Mouse (Mus musculus): ENCODE measurements around the gene Fam129c. TPM values are rescaled to one million over a fixed set of nuclear protein-coding genes. Genes with fewer than 3 reads are reported as not detected.

Fam129c gene
- polyA plus RNA-seq, 1 experiment from 2014 or later = 6.3 TPM

- ATAC-seq (ENCODE audit: low FRiP score, low TSS enrichment) (no peak), DNase-seq (no peak)
- Histone ChIP-seq H3K4me3 (replicated peaks; ENCODE audit: low read depth, low read length) (no peak overlapping the region), H3K36me3 (ENCODE audit: control insufficient read depth, insufficient read depth, low read length) (peaks cover 33% of the 10 kb centered on the region), H3K27ac (replicated peaks; ENCODE audit: low read depth, low read length) (no peak overlapping the region), H3K9me3 (ENCODE audit: control insufficient read depth, low read length) (no peaks in the 10 kb centered on the region), H3K4me2 (ENCODE audit: low read length) (no peak overlapping the region), H3K9ac (replicated peaks; ENCODE audit: low read length) (no peak overlapping the region), H3K4me1 (ENCODE audit: control insufficient read depth, insufficient read depth, low read length) (no peaks in the 10 kb centered on the region; the same call in 1 of the 2 replicates), H3K27me3 (ENCODE audit: control insufficient read depth, insufficient read depth, low read length) (no peaks in the 10 kb centered on the region)
- WGBS = 70% methylated on average over 8 of the region's 8 CpGs
Observed at GRCm38 (mm10) chr8:71637149-71638095, 40.0 kb downstream of the Fam129c start.

GRCm38 (mm10) chr8:71638321-71638720, 40.9 kb downstream of the Fam129c start:
- H3K27me3 ChIP-seq (ENCODE audit: control insufficient read depth, insufficient read depth, low read length) = no peaks in the 10 kb centered on the region
- ATAC-seq (ENCODE audit: low FRiP score, low TSS enrichment) = no peak
- H3K27ac ChIP-seq (replicated peaks; ENCODE audit: low read depth, low read length) = no peak overlapping the region
- no peak for DNase-seq
- H3K36me3 ChIP-seq (ENCODE audit: control insufficient read depth, insufficient read depth, low read length) = peaks cover 41% of the 10 kb centered on the region
- H3K4me2 ChIP-seq (ENCODE audit: low read length) = no peak overlapping the region
- H3K4me3 ChIP-seq (replicated peaks; ENCODE audit: low read depth, low read length) = no peak overlapping the region
- 70% methylated on average over 6 of the region's 6 CpGs for WGBS
- H3K9ac ChIP-seq (replicated peaks; ENCODE audit: low read length) = no peak overlapping the region
- no peaks in the 10 kb centered on the region; the same call in 1 of the 2 replicates for H3K4me1 ChIP-seq (ENCODE audit: control insufficient read depth, insufficient read depth, low read length)
- no peaks in the 10 kb centered on the region for H3K9me3 ChIP-seq (ENCODE audit: control insufficient read depth, low read length)

GRCm38 (mm10) chr8:71639318-71639717, 41.9 kb downstream of the Fam129c start:
- no peak overlapping the region for H3K4me3 ChIP-seq (replicated peaks; ENCODE audit: low read depth, low read length)
- DNase-seq (no peak), ATAC-seq (ENCODE audit: low FRiP score, low TSS enrichment) (no peak)
- no peak overlapping the region for H3K4me2 ChIP-seq (ENCODE audit: low read length)
- H3K36me3 ChIP-seq (ENCODE audit: control insufficient read depth, insufficient read depth, low read length) = peaks cover 44% of the 10 kb centered on the region
- no peak overlapping the region for H3K9ac ChIP-seq (replicated peaks; ENCODE audit: low read length)
- no peaks in the 10 kb centered on the region for H3K4me1 ChIP-seq (ENCODE audit: control insufficient read depth, insufficient read depth, low read length)
- 92% methylated on average over 4 of the region's 4 CpGs for WGBS
- no peaks in the 10 kb centered on the region for H3K9me3 ChIP-seq (ENCODE audit: control insufficient read depth, low read length)
- no peak overlapping the region for H3K27ac ChIP-seq (replicated peaks; ENCODE audit: low read depth, low read length)
- H3K27me3 ChIP-seq (ENCODE audit: control insufficient read depth, insufficient read depth, low read length) = no peaks in the 10 kb centered on the region

DNA sequence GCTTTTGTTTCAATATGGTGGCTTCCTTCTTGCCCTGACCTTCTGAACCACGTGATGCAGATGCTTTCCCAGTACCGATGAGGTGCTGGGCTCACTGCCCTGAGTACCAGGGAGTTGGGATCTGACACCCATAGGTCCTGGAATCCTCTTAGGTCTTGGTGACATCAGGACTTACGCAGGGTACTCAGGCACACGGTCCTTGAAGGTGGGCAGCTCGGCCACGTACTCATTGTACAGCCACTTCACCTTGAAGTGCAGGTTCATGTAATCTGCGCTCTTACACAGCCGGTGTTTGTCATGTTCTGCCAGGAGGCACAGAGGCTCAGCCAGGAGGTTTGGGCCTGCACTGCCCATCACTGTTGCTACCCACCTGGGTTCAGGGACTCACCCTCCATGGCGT, 48.1 kb downstream of the Fam129c start:
- no peak overlapping the region for H3K4me2 ChIP-seq (ENCODE audit: low read length)
- WGBS = 83% methylated on average over 9 of the region's 9 CpGs
- no peak overlapping the region for H3K9ac ChIP-seq (replicated peaks; ENCODE audit: low read length)
- H3K9me3 ChIP-seq (ENCODE audit: control insufficient read depth, low read length) = no peaks in the 10 kb centered on the region
- H3K4me3 ChIP-seq (replicated peaks; ENCODE audit: low read depth, low read length) = no peak overlapping the region
- DNase-seq (no peak), ATAC-seq (ENCODE audit: low FRiP score, low TSS enrichment) (no peak)
- no peaks in the 10 kb centered on the region for H3K4me1 ChIP-seq (ENCODE audit: control insufficient read depth, insufficient read depth, low read length)
- H3K27me3 ChIP-seq (ENCODE audit: control insufficient read depth, insufficient read depth, low read length) = no peaks in the 10 kb centered on the region
- H3K36me3 ChIP-seq (ENCODE audit: control insufficient read depth, insufficient read depth, low read length) = peaks cover 76% of the 10 kb centered on the region
- H3K27ac ChIP-seq (replicated peaks; ENCODE audit: low read depth, low read length) = no peak overlapping the region

- WGBS = 1% methylated on average over 24 of the region's 24 CpGs
- peak; percentile 31 for DNase-seq
- no peak overlapping the region for H3K9ac ChIP-seq (replicated peaks; ENCODE audit: low read length)
- no peak overlapping the region for H3K27ac ChIP-seq (replicated peaks; ENCODE audit: low read depth, low read length)
- peak overlapping the region; percentile 28 for H3K4me2 ChIP-seq (ENCODE audit: low read length)
- no peaks in the 10 kb centered on the region for H3K9me3 ChIP-seq (ENCODE audit: control insufficient read depth, low read length)
- no peak overlapping the region for H3K4me3 ChIP-seq (replicated peaks; ENCODE audit: low read depth, low read length)
- peaks cover 28% of the 10 kb centered on the region for H3K27me3 ChIP-seq (ENCODE audit: control insufficient read depth, insufficient read depth, low read length)
- H3K36me3 ChIP-seq (ENCODE audit: control insufficient read depth, insufficient read depth, low read length) = peaks cover 49% of the 10 kb centered on the region
- no peak for ATAC-seq (ENCODE audit: low FRiP score, low TSS enrichment)
- H3K4me1 ChIP-seq (ENCODE audit: control insufficient read depth, insufficient read depth, low read length) = no peaks in the 10 kb centered on the region
Observed at GRCm38 (mm10) chr8:71654600-71654999, 57.2 kb downstream of the Fam129c start.

Small RNA genes within 50 kb of the gene (microRNA-seq; reads per million reads assigned to microRNA genes)
- 2.5 reads per million, percentile 17 among the genes with 10 or more reads in this experiment for gene Mir6769b

Other genes with a start within 250 kb of the Fam129c start
- 121 TPM in 2 replicates for gene Use1, start 230.8 kb upstream of the Fam129c start, polyA plus RNA-seq (2014; fragmentation: Nextera tagmentation; extraction: Ambion mirVana)
- 4.2 and 4.3 TPM in 2 replicates for gene Ocel1, start 226.3 kb upstream of the Fam129c start, polyA plus RNA-seq (2014; fragmentation: Nextera tagmentation; extraction: Ambion mirVana)
- 24.9 and 29.4 TPM in 2 replicates for gene Nr2f6, start 215.7 kb upstream of the Fam129c start, polyA plus RNA-seq (2014; fragmentation: Nextera tagmentation; extraction: Ambion mirVana)
- 3.5 and 5.7 TPM in 2 replicates for gene Ushbp1, start 201.8 kb upstream of the Fam129c start, polyA plus RNA-seq (2014; fragmentation: Nextera tagmentation; extraction: Ambion mirVana)
- 78.3 and 88.4 TPM in 2 replicates for gene Babam1, start 200.8 kb upstream of the Fam129c start, polyA plus RNA-seq (2014; fragmentation: Nextera tagmentation; extraction: Ambion mirVana)
- 3.0 and 5.3 TPM in 2 replicates for gene Ankle1, start 191.6 kb upstream of the Fam129c start, polyA plus RNA-seq (2014; fragmentation: Nextera tagmentation; extraction: Ambion mirVana)
- gene Abhd8, start 134.0 kb upstream of the Fam129c start, polyA plus RNA-seq (2014; fragmentation: Nextera tagmentation; extraction: Ambion mirVana) = 119 and 133 TPM in 2 replicates
- gene Mrpl34, start 132.7 kb upstream of the Fam129c start, polyA plus RNA-seq (2014; fragmentation: Nextera tagmentation; extraction: Ambion mirVana) = 199 and 222 TPM in 2 replicates
- 213 and 233 TPM in 2 replicates for gene Dda1, start 128.4 kb upstream of the Fam129c start, polyA plus RNA-seq (2014; fragmentation: Nextera tagmentation; extraction: Ambion mirVana)
- 7.7 and 9.4 TPM in 2 replicates for gene Ano8, start 111.7 kb upstream of the Fam129c start, polyA plus RNA-seq (2014; fragmentation: Nextera tagmentation; extraction: Ambion mirVana)
- 4.9 and 5.2 TPM in 2 replicates for gene Gtpbp3, start 109.5 kb upstream of the Fam129c start, polyA plus RNA-seq (2014; fragmentation: Nextera tagmentation; extraction: Ambion mirVana)
- gene Plvap, start 85.9 kb upstream of the Fam129c start, polyA plus RNA-seq (2014; fragmentation: Nextera tagmentation; extraction: Ambion mirVana) = 3.6 and 4.1 TPM in 2 replicates
- gene Ccdc194, start 71.9 kb upstream of the Fam129c start, polyA plus RNA-seq (2014; fragmentation: Nextera tagmentation; extraction: Ambion mirVana) = not detected in 2 replicates
- gene Bst2, start 60.2 kb upstream of the Fam129c start, polyA plus RNA-seq (2014; fragmentation: Nextera tagmentation; extraction: Ambion mirVana) = 0.86 and 7.9 TPM in 2 replicates
- 54.6 and 61.5 TPM in 2 replicates for gene Mvb12a, start 54.7 kb upstream of the Fam129c start, polyA plus RNA-seq (2014; fragmentation: Nextera tagmentation; extraction: Ambion mirVana)
- gene Tmem221, start 38.8 kb upstream of the Fam129c start, polyA plus RNA-seq (2014; fragmentation: Nextera tagmentation; extraction: Ambion mirVana) = not detected in 2 replicates
- not detected in 2 replicates for gene Nxnl1, start 31.0 kb upstream of the Fam129c start, polyA plus RNA-seq (2014; fragmentation: Nextera tagmentation; extraction: Ambion mirVana)
- 33.5 and 41.6 TPM in 2 replicates for gene Slc27a1, start 28.8 kb upstream of the Fam129c start, polyA plus RNA-seq (2014; fragmentation: Nextera tagmentation; extraction: Ambion mirVana)
- gene Pgls, start 5.5 kb upstream of the Fam129c start, polyA plus RNA-seq (2014; fragmentation: Nextera tagmentation; extraction: Ambion mirVana) = 241 and 269 TPM in 2 replicates
- gene Colgalt1, start 13.3 kb downstream of the Fam129c start, polyA plus RNA-seq (2014; fragmentation: Nextera tagmentation; extraction: Ambion mirVana) = 60.4 and 70.3 TPM in 2 replicates
- gene Unc13a, start 74.1 kb downstream of the Fam129c start, polyA plus RNA-seq (2014; fragmentation: Nextera tagmentation; extraction: Ambion mirVana) = 17.4 and 18.9 TPM in 2 replicates
- 2.5 and 3.6 TPM in 2 replicates for gene Jak3, start 78.6 kb downstream of the Fam129c start, polyA plus RNA-seq (2014; fragmentation: Nextera tagmentation; extraction: Ambion mirVana)
- 0.89 TPM in 1 of 2 replicates, not detected in the other for gene Insl3, start 91.6 kb downstream of the Fam129c start, polyA plus RNA-seq (2014; fragmentation: Nextera tagmentation; extraction: Ambion mirVana)
- gene B3gnt3, start 104.1 kb downstream of the Fam129c start, polyA plus RNA-seq (2014; fragmentation: Nextera tagmentation; extraction: Ambion mirVana) = 0.11 and 0.20 TPM in 2 replicates
- 66.5 and 74.6 TPM in 2 replicates for gene Fcho1, start 128.1 kb downstream of the Fam129c start, polyA plus RNA-seq (2014; fragmentation: Nextera tagmentation; extraction: Ambion mirVana)